Mouse (Mus musculus) skeletal muscle tissue, postnatal 0 days (tissue): ENCODE measurements around the gene Tpsb2. TPM values are rescaled to one million over a fixed set of nuclear protein-coding genes. Genes with fewer than 3 reads are reported as not detected.

Experiments used
- polyA plus RNA-seq: library from polyadenylated mRNA; unstranded; fragments of >200 nt; fragmentation: Nextera tagmentation; extraction: Ambion mirVana; gene quantifications from 2 replicates; pipeline ENCODE4 v1.2.1, GENCODE M21; 2015

Tpsb2 gene
- 500 and 756 TPM in 2 replicates for polyA plus RNA-seq

GRCm38 (mm10) chr17:25366005-25366404 lies at the start of gene Tpsb2:
Gene Tpsb2, plus strand, starts transcription at chr17:25366305.

DNA sequence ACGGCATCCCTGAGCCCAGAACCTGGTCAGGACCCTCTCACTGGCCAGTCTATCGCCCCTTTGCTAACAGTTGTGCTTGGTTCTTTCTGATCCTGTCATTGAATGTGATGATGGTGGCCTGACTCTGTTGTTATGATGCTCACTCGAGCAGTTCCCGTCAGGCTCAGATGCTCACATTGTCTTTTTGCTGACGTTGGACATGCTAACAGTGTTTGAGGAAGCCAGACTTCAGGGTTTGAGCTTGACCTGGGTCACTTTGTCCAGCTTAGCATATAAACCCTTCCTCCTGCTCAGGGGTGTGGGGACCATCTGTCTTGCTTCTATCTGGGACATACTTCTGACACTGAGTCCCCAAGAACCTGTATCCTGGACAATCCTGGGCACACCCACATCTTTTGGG lies 47.8 kb upstream of the Tpsb2 start, which contains the start of gene Prss29:
Gene Prss29, plus strand, starts transcription at position 301 of the 400 bp plus-strand sequence.

DNA sequence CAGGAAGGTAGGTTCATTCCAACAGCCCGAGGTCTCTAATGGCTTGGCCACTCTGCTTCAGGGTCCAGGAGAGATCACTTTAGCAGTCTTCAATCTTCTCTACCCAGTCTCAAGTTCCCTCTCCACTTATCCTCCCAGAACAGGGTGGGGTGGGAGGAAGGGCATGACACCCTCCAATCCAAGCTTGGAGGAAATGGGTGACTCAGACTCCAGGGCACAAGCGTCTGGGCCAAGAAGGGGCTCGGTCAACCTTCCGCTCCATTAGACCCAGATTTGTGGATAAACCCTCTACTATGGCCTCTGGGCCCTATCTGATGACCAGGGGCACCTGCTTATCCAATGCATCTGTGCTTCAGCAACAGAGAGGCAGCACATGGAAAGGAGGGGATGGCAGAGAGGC lies 20.6 kb upstream of the Tpsb2 start, which contains the start of gene Tpsab1:
Gene Tpsab1, minus strand, starts transcription at position 101 of the 400 bp plus-strand sequence.

GRCm38 (mm10) chr17:25368973-25369372 lies 2.9 kb downstream of the Tpsb2 start, which contains the start of gene Tpsg1:
Gene Tpsg1, plus strand, starts transcription at chr17:25369273.

Other genes starting within 250 kb of the Tpsb2 start
- 1.2 and 3.2 TPM in 2 replicates for gene Ptx4, start 245.5 kb upstream of the Tpsb2 start, polyA plus RNA-seq
- 9.3 and 9.6 TPM in 2 replicates for gene Clcn7, start 232.9 kb upstream of the Tpsb2 start, polyA plus RNA-seq
- 0.05 TPM in 1 of 2 replicates, not detected in the other for gene Ccdc154, start 203.8 kb upstream of the Tpsb2 start, polyA plus RNA-seq
- not detected in 2 replicates for gene Gm38655, start 190.8 kb upstream of the Tpsb2 start, polyA plus RNA-seq
- 28.3 and 29.6 TPM in 2 replicates for gene BC003965, start 181.8 kb upstream of the Tpsb2 start, polyA plus RNA-seq
- gene Unkl, start 177.9 kb upstream of the Tpsb2 start, polyA plus RNA-seq: 3.0 and 3.6 TPM in 2 replicates
- gene Gnptg, start 126.2 kb upstream of the Tpsb2 start, polyA plus RNA-seq: 23.0 and 24.0 TPM in 2 replicates
- 38.4 TPM in 2 replicates for gene Tsr3, start 126.1 kb upstream of the Tpsb2 start, polyA plus RNA-seq
- 0.23 TPM in 1 of 2 replicates, not detected in the other for gene Baiap3, start 109.9 kb upstream of the Tpsb2 start, polyA plus RNA-seq
- 216 and 238 TPM in 2 replicates for gene Ube2i, start 91.7 kb upstream of the Tpsb2 start, polyA plus RNA-seq
- 10.4 and 15.0 TPM in 2 replicates for gene Prss34, start 67.9 kb upstream of the Tpsb2 start, polyA plus RNA-seq
- gene Prss28, start 57.7 kb upstream of the Tpsb2 start, polyA plus RNA-seq: not detected in 2 replicates
- not detected in 2 replicates for gene Prss29, start 47.7 kb upstream of the Tpsb2 start, polyA plus RNA-seq
- gene Tpsab1, start 20.7 kb upstream of the Tpsb2 start, polyA plus RNA-seq: 11.2 and 11.8 TPM in 2 replicates
- 1.5 and 2.4 TPM in 2 replicates for gene Tpsg1, start 3.0 kb downstream of the Tpsb2 start, polyA plus RNA-seq
- 4.3 and 5.4 TPM in 2 replicates for gene Cacna1h, start 67.5 kb downstream of the Tpsb2 start, polyA plus RNA-seq
- not detected in 2 replicates for gene Tekt4, start 88.3 kb downstream of the Tpsb2 start, polyA plus RNA-seq
- 0.05 TPM in 1 of 2 replicates, not detected in the other for gene Sstr5, start 131.0 kb downstream of the Tpsb2 start, polyA plus RNA-seq
- 14.7 and 16.2 TPM in 2 replicates for gene Sox8, start 204.4 kb downstream of the Tpsb2 start, polyA plus RNA-seq
- 11.6 and 14.8 TPM in 2 replicates for gene Lmf1, start 212.8 kb downstream of the Tpsb2 start, polyA plus RNA-seq